Mouse (Mus musculus) ovary, adult 18-20 months (tissue): ENCODE results near the gene Gm8978.
A peak's percentile ranks its signal among the peaks of the same experiment; 100 is the strongest.
"Not testable (repeated sequence)": the region's sequence is repeated elsewhere in the genome, so short reads cannot be mapped to it uniquely, and the experiment has no call there.

ENCODE experiments used
- DNase-seq: peaks from one replicate; pipeline ENCODE4 v3.0.0; 2022; ENCODE audit warnings: low spot score, mixed read lengths

Gm8978 gene

DNA sequence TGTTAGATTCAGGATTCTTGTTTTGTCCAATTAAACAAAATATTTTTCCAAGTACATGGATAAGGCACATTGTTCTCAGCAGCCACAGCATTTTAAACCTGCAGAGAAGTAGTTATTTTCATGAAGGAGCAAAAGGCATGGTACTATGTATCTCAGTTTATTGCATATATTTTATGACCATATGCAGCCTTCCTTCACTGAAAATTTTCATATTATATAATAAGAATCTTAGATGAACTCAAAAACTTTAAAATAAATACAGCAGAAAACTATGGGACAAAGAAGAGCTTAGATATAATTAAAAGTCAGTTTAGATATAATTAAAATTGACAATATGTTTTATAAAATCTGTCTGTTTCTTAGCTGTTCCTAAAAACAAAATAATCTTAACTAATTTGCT, at the start of gene Gm8978:
Gene Gm8978, minus strand, starts transcription at position 101 of the 400 bp plus-strand sequence.
- not testable (repeated sequence) for DNase-seq

GRCm38 (mm10) chr19:33589626-33590302, 35.3 kb downstream of the Gm8978 start:
- peak; percentile 26 for DNase-seq

DNA sequence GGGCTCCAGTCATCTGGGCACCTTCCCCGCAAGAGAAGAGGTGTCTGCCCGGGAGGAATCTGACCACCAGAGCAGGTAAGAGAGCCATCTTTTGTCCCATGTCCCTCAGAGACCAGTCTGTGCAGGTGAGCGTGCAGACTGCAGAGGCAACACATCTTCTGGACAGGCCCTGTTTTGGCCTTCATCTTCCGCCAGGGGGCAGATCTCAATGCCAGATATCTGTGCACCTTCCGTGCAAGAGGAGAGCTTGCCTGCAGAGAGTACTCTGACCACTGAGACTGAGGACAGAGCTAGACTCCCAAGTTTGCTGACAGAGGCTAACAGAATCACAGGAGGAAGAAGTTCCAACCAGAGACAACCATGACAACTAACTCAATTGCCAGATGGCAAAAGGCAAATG, 56.5 kb downstream of the Gm8978 start:
- not testable (repeated sequence) for DNase-seq
